Mouse (Mus musculus): ENCODE data around the gene Rpl15.
"Not testable (repeated sequence)": the region's sequence is repeated elsewhere in the genome, so short reads cannot be mapped to it uniquely, and the experiment has no call there.

Gene Rpl15

GRCm38 (mm10) chr14:18240132-18240531, 31.1 kb downstream of the Rpl15 start:
- no peak for DNase-seq

GRCm38 (mm10) chr14:18238750-18239731, 32.1 kb downstream of the Rpl15 start, which contains the start of gene Nr1d2:
TSS of gene Nr1d2 (minus strand) at chr14:18239127.
- DNase-seq: peak; percentile 99

DNA sequence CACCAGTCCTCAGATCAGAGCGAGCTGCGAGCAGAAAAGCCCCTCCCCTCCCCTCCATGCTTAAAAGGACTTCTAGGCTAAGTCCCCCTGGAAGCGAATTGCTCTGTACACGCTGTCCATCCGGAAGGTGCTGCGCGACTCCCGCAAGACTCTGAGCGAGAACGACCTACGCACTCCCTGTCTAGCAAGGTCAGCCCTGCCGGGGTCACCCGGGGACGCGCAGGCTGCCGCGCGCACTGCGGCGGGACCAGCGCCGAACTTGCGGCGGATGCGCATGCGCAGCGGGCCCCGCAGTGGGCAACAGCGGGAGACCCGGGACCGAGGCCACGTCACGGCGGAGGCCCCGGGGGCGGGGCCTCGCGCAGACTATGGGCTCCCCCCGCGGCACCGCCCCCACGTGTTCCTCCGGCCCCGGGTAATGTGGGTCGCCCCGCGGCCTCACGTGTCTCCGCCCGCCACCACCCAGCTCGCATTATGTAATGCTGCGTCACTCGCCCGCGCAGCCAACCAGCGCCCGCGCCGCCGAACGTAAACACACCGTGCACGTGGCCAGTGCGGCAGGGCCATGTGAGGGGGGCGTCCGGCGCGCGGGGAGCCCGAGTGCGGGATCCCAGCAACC, 33.0 kb downstream of the Rpl15 start:
- peak; percentile 99 for DNase-seq

DNA sequence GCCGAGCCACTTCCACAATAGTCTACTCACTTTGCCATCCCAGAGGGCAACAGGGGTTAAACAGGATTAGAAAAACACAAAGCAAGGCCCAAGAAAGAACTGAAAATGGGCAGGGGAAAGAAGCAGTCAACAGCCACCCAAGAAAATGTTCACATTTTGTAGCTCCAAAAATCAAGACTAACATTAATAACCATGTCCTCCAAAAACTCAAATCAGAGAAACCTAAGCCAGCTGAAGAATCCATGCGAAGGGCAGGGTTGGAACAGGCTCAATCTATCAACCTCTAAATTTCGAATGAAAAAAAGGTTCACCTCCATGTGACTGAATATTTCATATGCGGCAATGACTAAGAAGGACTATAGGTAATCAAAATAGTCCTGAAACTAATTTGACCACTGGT, 33.8 kb downstream of the Rpl15 start:
- no peak for DNase-seq

GRCm38 (mm10) chr14:18236496-18237235, 34.5 kb downstream of the Rpl15 start:
- not testable (repeated sequence) for DNase-seq

GRCm38 (mm10) chr14:18233981-18234960, 36.9 kb downstream of the Rpl15 start:
- DNase-seq: peak in 1 of 2 experiments; percentile 45

- DNase-seq: no peak
Observed at GRCm38 (mm10) chr14:18233076-18233475, 38.1 kb downstream of the Rpl15 start.

DNA sequence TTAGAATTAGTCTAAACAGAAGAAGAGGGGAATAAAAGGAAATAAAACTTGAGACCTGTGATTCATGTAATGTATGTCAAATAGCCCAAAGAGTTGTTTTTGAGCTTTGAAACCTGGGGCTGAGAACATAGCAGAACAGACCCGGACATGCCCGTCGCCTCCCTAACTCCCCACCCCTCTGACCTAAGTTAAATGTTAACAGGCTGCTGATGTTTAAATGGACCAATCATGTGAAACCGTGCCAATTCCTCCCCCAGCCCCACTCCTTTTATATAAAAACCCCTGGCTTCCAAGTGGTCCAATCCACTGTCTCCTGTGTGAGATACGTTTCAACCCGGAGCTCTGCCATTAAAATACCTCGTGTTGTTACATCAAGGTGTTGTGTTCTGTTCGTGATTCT, 39.3 kb downstream of the Rpl15 start:
- not testable (repeated sequence) for DNase-seq

DNA sequence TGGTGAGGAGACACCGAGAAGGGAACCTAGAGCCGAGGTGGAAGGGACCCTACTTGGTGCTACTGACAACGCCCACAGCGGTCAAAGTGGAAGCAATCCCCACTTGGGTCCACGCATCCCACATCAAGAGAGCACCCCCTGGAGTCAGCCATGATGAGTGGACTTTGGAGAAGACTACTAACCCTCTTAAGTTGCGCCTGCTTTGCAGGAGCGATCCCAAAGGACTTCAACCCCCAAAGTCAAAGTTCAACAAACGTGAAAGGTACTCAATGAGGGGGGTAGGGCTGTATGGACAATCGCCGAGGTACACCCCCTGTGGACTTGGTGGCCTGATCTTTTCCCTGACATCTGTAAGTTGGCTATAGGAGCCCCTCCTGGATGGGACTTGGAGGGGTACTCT, 41.4 kb downstream of the Rpl15 start:
- DNase-seq: not testable (repeated sequence)

DNA sequence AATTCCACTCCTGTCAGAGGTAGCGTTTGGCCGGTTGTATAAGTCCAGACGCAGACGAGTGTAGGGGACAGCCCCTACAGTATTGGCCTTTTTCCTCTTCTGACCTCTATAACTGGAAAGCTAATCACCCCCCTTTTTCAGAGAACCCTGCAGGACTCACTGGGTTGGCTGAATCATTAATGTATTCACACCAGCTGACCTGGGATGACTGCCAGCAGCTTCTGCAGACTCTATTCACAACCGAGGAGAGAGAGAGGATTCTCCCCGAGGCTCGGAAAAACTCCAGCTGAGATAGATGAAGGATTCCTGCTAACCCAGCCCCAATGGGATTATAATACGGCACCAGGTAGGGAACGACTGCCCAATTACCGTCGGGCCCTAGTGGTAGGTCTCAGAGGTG, 45.0 kb downstream of the Rpl15 start:
- peak; percentile 56 to 57 for DNase-seq

- DNase-seq: not testable (repeated sequence)
Observed at GRCm38 (mm10) chr14:18225431-18225830, 45.8 kb downstream of the Rpl15 start.

GRCm38 (mm10) chr14:18221977-18222376, 49.2 kb downstream of the Rpl15 start:
- DNase-seq: no peak

Measured in cerebellum, postnatal 25 days (tissue).